Mouse (Mus musculus) c-Kit-positive CD71-positive TER-119-positive erythroid progenitor cells, embryonic 14.5 days (primary cell): ENCODE results near the gene Gps2.
A peak's percentile ranks its signal among the peaks of the same experiment; 100 is the strongest.
"Not testable (repeated sequence)": the region's sequence is repeated elsewhere in the genome, so short reads cannot be mapped to it uniquely, and the experiment has no call there.

Experiments used
- DNase-seq: peaks from one replicate; pipeline ENCODE4 v3.0.0-alpha.2; 2013; ENCODE audit warnings: low spot score

Gps2 gene

GRCm38 (mm10) chr11:69916652-69917378 is 3.1 kb downstream of the Gps2 start:
- not testable (repeated sequence) for DNase-seq

GRCm38 (mm10) chr11:69917379-69917948 is 3.8 kb downstream of the Gps2 start:
- no peak for DNase-seq

GRCm38 (mm10) chr11:69918118-69918517 is 4.4 kb downstream of the Gps2 start:
- DNase-seq = no peak

- no peak for DNase-seq
Observed at GRCm38 (mm10) chr11:69919053-69919452, 5.4 kb downstream of the Gps2 start.

- DNase-seq = peak; percentile 92
Observed at GRCm38 (mm10) chr11:69919661-69920265, 6.1 kb downstream of the Gps2 start.

- no peak for DNase-seq
Observed at GRCm38 (mm10) chr11:69920266-69921031, 6.8 kb downstream of the Gps2 start.

GRCm38 (mm10) chr11:69921114-69922011 is 7.7 kb downstream of the Gps2 start, which contains the start of gene Eif5a:
Gene Eif5a, minus strand, starts transcription at chr11:69921958.
- peak; percentile 100 for DNase-seq

- DNase-seq = no peak
Observed at GRCm38 (mm10) chr11:69922012-69922756, 8.5 kb downstream of the Gps2 start.

- no peak for DNase-seq
Observed at GRCm38 (mm10) chr11:69922796-69923195, 9.1 kb downstream of the Gps2 start.

- no peak for DNase-seq
Observed at GRCm38 (mm10) chr11:69927501-69927900, 13.8 kb downstream of the Gps2 start.

- no peak for DNase-seq
Observed at GRCm38 (mm10) chr11:69929712-69930111, 16.0 kb downstream of the Gps2 start.

- DNase-seq = not testable (repeated sequence)
Observed at GRCm38 (mm10) chr11:69930176-69930575, 16.5 kb downstream of the Gps2 start.

- DNase-seq = no peak
Observed at GRCm38 (mm10) chr11:69930967-69931537, 17.4 kb downstream of the Gps2 start.

GRCm38 (mm10) chr11:69931769-69932168 is 18.1 kb downstream of the Gps2 start:
- DNase-seq = no peak

- DNase-seq = no peak
Observed at GRCm38 (mm10) chr11:69932254-69932653, 18.6 kb downstream of the Gps2 start.

- no peak for DNase-seq
Observed at GRCm38 (mm10) chr11:69933066-69933465, 19.4 kb downstream of the Gps2 start.

GRCm38 (mm10) chr11:69934169-69934568 is 20.5 kb downstream of the Gps2 start:
- peak; percentile 91 for DNase-seq

- DNase-seq = no peak
Observed at GRCm38 (mm10) chr11:69934681-69935080, 21.0 kb downstream of the Gps2 start.

- DNase-seq = peak; percentile 43
Observed at GRCm38 (mm10) chr11:69935137-69935879, 21.6 kb downstream of the Gps2 start, which contains the start of gene Ybx2. Gene Ybx2, plus strand, starts transcription at chr11:69935796.

GRCm38 (mm10) chr11:69936156-69936555 is 22.5 kb downstream of the Gps2 start:
- DNase-seq = no peak
